Mouse (Mus musculus) hindbrain, embryonic 12.5 days (tissue): Measurements from ENCODE around the gene Cwc22. TPM values are rescaled to one million over a fixed set of nuclear protein-coding genes. Genes with fewer than 3 reads are reported as not detected.

Source experiments
- ATAC-seq: fragments of 200-750 bp; cut with Nextera tagmentation; 2 replicates; pipeline ENCODE4 v1.8.0; 2017; ENCODE audit warnings: moderate TSS enrichment; ENCODE audit not compliant: low FRiP score
- H3K27ac ChIP-seq: fragments of 300-500 bp; sonication (generic); 2 replicates; pipeline ENCODE4 v1.5.1; 2016; ENCODE audit warnings: mild to moderate bottlenecking
- H3K27me3 ChIP-seq: fragments of 300-500 bp; sonication (generic); 2 replicates; pipeline ENCODE4 v1.6.1; 2016; ENCODE audit warnings: mild to moderate bottlenecking
- H3K36me3 ChIP-seq: fragments of 300-500 bp; sonication (generic); 2 replicates; pipeline ENCODE4 v1.6.1; 2016; ENCODE audit warnings: mild to moderate bottlenecking
- H3K4me1 ChIP-seq: fragments of 300-500 bp; sonication (generic); 2 replicates; pipeline ENCODE4 v1.6.1; 2016
- H3K4me2 ChIP-seq: fragments of 300-500 bp; sonication (generic); replicated peaks from 2 replicates; pipeline ENCODE4 v1.6.1; 2016; ENCODE audit warnings: mild to moderate bottlenecking
- H3K4me3 ChIP-seq: fragments of 300-500 bp; sonication (generic); 2 replicates; pipeline ENCODE4 v1.5.1; 2016; ENCODE audit warnings: mild to moderate bottlenecking
- H3K9ac ChIP-seq: fragments of 300-500 bp; sonication (generic); 2 replicates; pipeline ENCODE4 v1.6.1; 2016; ENCODE audit warnings: mild to moderate bottlenecking, moderate library complexity
- H3K9me3 ChIP-seq: fragments of 300-500 bp; sonication (generic); replicated peaks from 2 replicates; pipeline ENCODE4 v1.6.1; 2016; ENCODE audit warnings: mild to moderate bottlenecking
- WGBS: fragments of 180-500 bp; shearing (Covaris S2); methylation state at CpG from one replicate; pipeline ENCODE4 v1.1.7; 2016; 5-methylcytosine and 5-hydroxymethylcytosine counted together
- polyA plus RNA-seq: library from polyadenylated mRNA; unstranded; fragments of >200 nt; fragmentation: Nextera tagmentation; extraction: Ambion mirVana; gene quantifications from 2 replicates; pipeline ENCODE4 v1.2.1, GENCODE M21; 2016

Gene Cwc22
- polyA plus RNA-seq, 1 experiment from 2014 or later, result 30.3 TPM

DNA sequence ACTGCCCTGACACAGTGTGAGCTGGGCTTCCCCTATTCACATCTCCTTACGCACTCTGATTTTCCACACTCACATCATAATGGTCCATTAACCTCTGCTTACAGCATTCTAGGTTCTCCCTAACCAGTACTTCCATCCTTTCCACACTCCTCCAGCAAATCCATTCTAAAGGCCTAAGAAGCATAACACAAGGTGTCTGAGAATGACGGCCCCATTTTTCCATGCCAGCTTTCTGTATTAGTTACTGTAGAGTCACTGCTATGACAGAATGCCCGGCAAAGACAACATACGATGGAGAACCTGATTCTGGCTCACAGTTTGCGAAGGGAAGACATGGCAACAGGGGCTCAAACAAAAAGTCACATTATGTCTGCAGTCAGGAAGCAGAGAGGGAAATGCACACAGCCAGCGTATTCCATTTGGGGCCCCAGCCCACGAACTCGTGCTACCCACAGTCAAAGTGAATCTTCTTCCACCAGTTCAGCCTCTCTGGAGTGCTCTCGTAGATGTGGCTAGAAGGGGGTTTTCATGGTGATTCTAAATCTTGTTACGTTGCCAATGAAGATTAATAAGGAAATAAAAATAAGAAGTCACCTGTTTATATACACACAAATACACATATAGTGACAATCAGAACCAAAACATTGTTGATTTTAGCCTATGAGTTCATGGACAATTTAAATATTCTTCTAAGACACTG, 68.9 kb downstream of the Cwc22 start:
- no peak for ATAC-seq
- H3K4me2 ChIP-seq, result no peak overlapping the region
- H3K4me1 ChIP-seq, result no peaks in the 10 kb centered on the region
- no peaks in the 10 kb centered on the region for H3K27me3 ChIP-seq
- H3K9ac ChIP-seq, result no peak overlapping the region
- no peaks in the 10 kb centered on the region for H3K36me3 ChIP-seq
- 87% methylated on average over 10 of the region's 10 CpGs for WGBS
- no peaks in the 10 kb centered on the region for H3K9me3 ChIP-seq
- H3K4me3 ChIP-seq, result no peak overlapping the region
- H3K27ac ChIP-seq, result no peak overlapping the region

DNA sequence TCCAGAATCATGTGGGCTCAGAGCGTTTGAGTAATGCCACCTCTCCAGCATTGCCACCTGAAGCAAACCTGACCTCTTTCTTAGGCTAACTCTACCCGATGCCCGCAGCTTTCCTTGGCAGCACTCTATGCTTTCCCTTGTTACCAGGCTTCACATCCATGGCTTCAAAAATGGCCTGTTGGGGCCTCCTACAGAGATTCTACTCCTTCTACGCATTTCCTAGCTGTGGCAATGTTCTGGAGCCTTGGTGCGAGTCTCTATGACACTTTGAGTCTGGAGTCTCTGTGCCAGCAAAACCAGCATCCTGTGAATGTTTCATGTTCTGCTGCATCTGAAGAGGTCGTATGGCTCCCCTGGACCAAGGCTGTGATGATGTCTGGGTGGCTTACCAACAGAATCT, 69.8 kb downstream of the Cwc22 start:
- Histone ChIP-seq H3K4me3 (no peak overlapping the region), H3K4me1 (no peaks in the 10 kb centered on the region), H3K27me3 (no peaks in the 10 kb centered on the region), H3K36me3 (no peaks in the 10 kb centered on the region), H3K9ac (no peak overlapping the region), H3K9me3 (no peaks in the 10 kb centered on the region), H3K4me2 (no peak overlapping the region), H3K27ac (no peak overlapping the region)
- 89% methylated on average over 6 of the region's 6 CpGs for WGBS
- no peak for ATAC-seq

- no peak overlapping the region for H3K27ac ChIP-seq
- no peaks in the 10 kb centered on the region for H3K9me3 ChIP-seq
- H3K9ac ChIP-seq, result no peak overlapping the region
- WGBS, result 95% methylated on average over 4 of the region's 4 CpGs
- no peaks in the 10 kb centered on the region for H3K36me3 ChIP-seq
- ATAC-seq, result no peak
- no peak overlapping the region for H3K4me3 ChIP-seq
- no peaks in the 10 kb centered on the region for H3K4me1 ChIP-seq
- H3K27me3 ChIP-seq, result no peaks in the 10 kb centered on the region
- no peak overlapping the region for H3K4me2 ChIP-seq
Measured at GRCm38 (mm10) chr2:77875516-77875915, 70.7 kb downstream of the Cwc22 start.

DNA sequence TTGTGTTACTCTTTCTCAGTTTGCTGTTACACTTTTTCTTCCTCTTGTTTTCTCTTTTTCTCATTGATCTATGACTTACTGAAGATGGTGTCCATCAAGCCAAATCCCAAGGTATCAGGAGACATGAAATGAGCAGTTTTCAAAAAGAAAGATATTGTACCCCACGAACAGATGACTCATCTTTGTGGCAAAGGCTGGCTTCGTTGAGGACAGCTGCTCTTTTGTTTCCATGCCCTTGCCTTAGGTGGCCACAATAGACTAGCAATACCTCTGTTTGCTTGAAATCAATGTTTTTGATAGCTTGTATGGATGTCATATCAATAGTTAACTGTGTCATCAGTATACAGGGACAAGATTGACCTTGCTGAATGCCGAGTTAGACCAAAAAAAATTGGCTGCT, 71.5 kb downstream of the Cwc22 start:
- WGBS, result 80% methylated on average over 3 of the region's 3 CpGs
- Histone ChIP-seq H3K36me3 (no peaks in the 10 kb centered on the region), H3K27me3 (no peaks in the 10 kb centered on the region), H3K27ac (no peak overlapping the region), H3K4me2 (no peak overlapping the region), H3K9me3 (no peaks in the 10 kb centered on the region), H3K9ac (no peak overlapping the region), H3K4me1 (no peaks in the 10 kb centered on the region), H3K4me3 (no peak overlapping the region)
- no peak for ATAC-seq

DNA sequence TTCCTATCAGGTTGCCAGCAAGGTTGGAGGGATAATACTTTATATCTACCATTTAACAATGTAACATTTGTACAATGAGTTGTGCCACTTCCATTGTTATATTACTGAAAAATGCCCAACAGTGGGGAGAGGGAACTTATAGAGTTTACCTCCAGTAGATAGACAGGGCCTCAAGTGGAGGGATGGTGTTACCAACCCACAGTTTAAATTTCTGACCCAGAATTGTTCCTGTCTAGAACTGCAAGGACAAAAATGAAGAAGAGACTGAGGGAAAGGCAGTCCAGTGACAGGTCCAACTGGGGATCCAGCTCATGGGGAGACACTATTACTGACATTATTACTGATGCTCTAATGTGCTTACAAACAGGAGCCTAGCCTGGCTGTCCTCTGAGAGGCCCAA, 72.4 kb downstream of the Cwc22 start:
- Histone ChIP-seq H3K27me3 (no peaks in the 10 kb centered on the region), H3K36me3 (no peaks in the 10 kb centered on the region), H3K27ac (no peak overlapping the region), H3K4me2 (no peak overlapping the region), H3K4me1 (no peaks in the 10 kb centered on the region), H3K9me3 (no peaks in the 10 kb centered on the region), H3K9ac (no peak overlapping the region), H3K4me3 (no peak overlapping the region)
- ATAC-seq, result no peak

DNA sequence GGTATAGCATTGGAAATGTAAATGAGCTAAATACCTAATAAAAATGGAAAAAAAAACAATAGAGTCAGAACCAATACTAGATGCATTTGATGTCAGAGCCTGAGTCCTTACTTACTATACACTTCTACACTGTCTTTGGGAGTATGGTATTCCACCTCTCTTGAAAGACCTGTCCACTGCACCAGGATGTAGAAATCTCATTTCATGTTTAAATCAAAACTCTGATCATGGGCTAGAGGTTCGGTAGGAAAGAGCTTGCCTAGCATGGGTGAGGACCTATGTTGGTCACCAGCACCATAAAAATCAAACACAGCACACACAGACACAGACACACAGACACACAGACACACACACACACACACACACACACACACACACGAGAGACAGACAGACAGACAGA, 73.5 kb downstream of the Cwc22 start:
- Histone ChIP-seq H3K4me2 (no peak overlapping the region), H3K27ac (no peak overlapping the region), H3K4me1 (no peaks in the 10 kb centered on the region), H3K27me3 (no peaks in the 10 kb centered on the region), H3K36me3 (no peaks in the 10 kb centered on the region), H3K9me3 (no peaks in the 10 kb centered on the region), H3K4me3 (no peak overlapping the region), H3K9ac (no peak overlapping the region)
- no peak for ATAC-seq
- WGBS, result 75% methylated on average over 2 of the region's 2 CpGs

- no peak overlapping the region for H3K4me2 ChIP-seq
- no peak overlapping the region for H3K4me3 ChIP-seq
- no peak for ATAC-seq
- no peak overlapping the region for H3K9ac ChIP-seq
- no peaks in the 10 kb centered on the region for H3K36me3 ChIP-seq
- H3K27ac ChIP-seq, result no peak overlapping the region
- H3K27me3 ChIP-seq, result no peaks in the 10 kb centered on the region
- H3K9me3 ChIP-seq, result no peaks in the 10 kb centered on the region
- H3K4me1 ChIP-seq, result no peaks in the 10 kb centered on the region
Measured at GRCm38 (mm10) chr2:77871146-77871545, 75.0 kb downstream of the Cwc22 start.

DNA sequence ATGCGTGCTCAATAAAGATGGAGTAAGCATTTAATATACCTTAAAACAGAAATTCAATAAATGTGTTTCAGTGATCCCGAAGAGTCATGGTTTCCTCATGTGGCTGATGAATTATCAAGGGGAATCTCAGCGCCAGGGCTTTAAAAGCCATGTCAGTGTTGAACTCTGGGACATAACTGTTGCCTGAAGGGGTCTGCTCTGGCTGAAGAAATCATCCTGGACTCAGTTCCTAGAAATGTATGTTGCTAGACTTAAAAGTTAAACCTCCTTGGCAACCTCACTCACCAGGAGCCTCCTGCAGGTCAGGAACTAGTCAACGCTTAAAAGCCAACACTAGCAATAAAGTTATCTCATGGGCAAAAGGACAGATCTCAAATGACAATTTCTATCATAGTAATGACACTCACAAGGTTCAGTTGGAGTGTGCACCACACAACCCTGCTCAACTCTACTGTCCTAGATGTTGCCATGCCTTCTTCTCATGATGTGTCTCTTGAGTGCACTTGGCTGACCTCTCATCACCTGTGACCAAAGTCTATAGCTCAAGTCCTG, 76.4 kb downstream of the Cwc22 start:
- H3K4me3 ChIP-seq, result no peak overlapping the region
- H3K9ac ChIP-seq, result no peak overlapping the region
- WGBS, result 86% methylated on average over 4 of the region's 4 CpGs
- no peak overlapping the region for H3K27ac ChIP-seq
- H3K27me3 ChIP-seq, result no peaks in the 10 kb centered on the region
- no peaks in the 10 kb centered on the region for H3K9me3 ChIP-seq
- ATAC-seq, result no peak
- no peaks in the 10 kb centered on the region for H3K36me3 ChIP-seq
- H3K4me1 ChIP-seq, result no peaks in the 10 kb centered on the region
- no peak overlapping the region for H3K4me2 ChIP-seq

DNA sequence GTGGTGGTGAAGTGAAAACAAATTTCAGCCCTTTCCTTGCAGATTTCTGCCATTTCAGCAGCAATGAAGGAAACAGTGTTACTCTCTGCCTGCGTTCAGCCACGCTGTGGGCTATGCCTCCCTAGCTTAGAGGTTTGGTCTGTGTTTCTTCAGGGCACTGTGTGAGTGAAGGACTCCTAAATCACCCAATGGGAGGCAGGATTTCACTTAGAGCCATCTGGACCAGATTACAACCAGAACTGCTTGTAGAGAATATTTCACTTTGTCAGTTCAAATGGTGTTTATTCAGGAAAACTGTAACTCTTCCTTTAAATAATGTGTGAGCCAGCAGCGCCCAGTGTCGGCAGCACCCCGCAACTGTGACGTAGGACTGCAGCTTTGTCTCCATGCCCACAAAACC, 82.2 kb downstream of the Cwc22 start:
- Histone ChIP-seq H3K9me3 (no peaks in the 10 kb centered on the region), H3K4me1 (no peaks in the 10 kb centered on the region), H3K27me3 (no peaks in the 10 kb centered on the region), H3K9ac (no peak overlapping the region), H3K36me3 (no peaks in the 10 kb centered on the region), H3K27ac (no peak overlapping the region), H3K4me2 (peak overlapping the region; percentile 8; the same call in 1 of the 2 replicates), H3K4me3 (no peak overlapping the region)
- 78% methylated on average over 6 of the region's 6 CpGs for WGBS
- no peak for ATAC-seq

DNA sequence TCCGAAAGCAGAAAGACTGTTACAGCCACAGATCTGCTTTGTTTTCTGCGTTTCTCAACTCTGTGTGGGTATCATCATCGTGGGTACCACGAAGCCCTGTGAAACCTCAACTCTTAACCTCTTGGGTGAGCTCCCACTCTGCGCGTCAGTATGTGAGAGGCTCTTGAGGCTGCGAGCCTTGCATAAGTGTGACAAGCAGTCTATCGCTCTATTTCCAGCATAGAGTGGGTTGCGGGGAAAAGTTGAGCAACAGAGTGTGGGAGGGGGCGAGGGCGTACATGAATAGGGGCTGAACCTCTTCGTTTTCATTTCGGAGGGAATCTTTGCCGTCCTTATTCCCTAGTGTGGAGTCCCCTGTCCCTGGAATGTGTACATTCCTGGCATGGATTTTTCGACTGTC, 82.7 kb downstream of the Cwc22 start:
- Histone ChIP-seq H3K27ac (no peak overlapping the region), H3K9me3 (no peaks in the 10 kb centered on the region), H3K27me3 (no peaks in the 10 kb centered on the region), H3K4me2 (peak overlapping the region; percentile 8; the same call in 1 of the 2 replicates), H3K4me3 (no peak overlapping the region), H3K9ac (no peak overlapping the region), H3K36me3 (no peaks in the 10 kb centered on the region), H3K4me1 (no peaks in the 10 kb centered on the region)
- 72% methylated on average over 15 of the region's 15 CpGs for WGBS
- ATAC-seq, result no peak

GRCm38 (mm10) chr2:77841464-77841863, 104.7 kb downstream of the Cwc22 start:
- Histone ChIP-seq H3K4me3 (no peak overlapping the region), H3K9ac (no peak overlapping the region), H3K27me3 (no peaks in the 10 kb centered on the region), H3K27ac (no peak overlapping the region), H3K9me3 (no peaks in the 10 kb centered on the region), H3K36me3 (no peaks in the 10 kb centered on the region), H3K4me2 (no peak overlapping the region), H3K4me1 (no peaks in the 10 kb centered on the region)
- no peak for ATAC-seq
- WGBS, result 59% methylated on average over 6 of the region's 6 CpGs

GRCm38 (mm10) chr2:77839587-77839986, 106.6 kb downstream of the Cwc22 start:
- Histone ChIP-seq H3K27me3 (no peaks in the 10 kb centered on the region), H3K36me3 (no peaks in the 10 kb centered on the region), H3K4me2 (no peak overlapping the region), H3K9ac (no peak overlapping the region), H3K4me3 (no peak overlapping the region), H3K4me1 (no peaks in the 10 kb centered on the region), H3K9me3 (no peaks in the 10 kb centered on the region), H3K27ac (no peak overlapping the region)
- WGBS, result 92% methylated on average over 17 of the region's 17 CpGs
- ATAC-seq, result no peak

GRCm38 (mm10) chr2:77838688-77839087, 107.5 kb downstream of the Cwc22 start:
- H3K9me3 ChIP-seq, result no peaks in the 10 kb centered on the region
- ATAC-seq, result no peak
- H3K4me2 ChIP-seq, result no peak overlapping the region
- H3K27me3 ChIP-seq, result no peaks in the 10 kb centered on the region
- no peak overlapping the region for H3K4me3 ChIP-seq
- no peaks in the 10 kb centered on the region for H3K36me3 ChIP-seq
- WGBS, result 100% methylated on average over 1 of the region's 1 CpGs
- H3K27ac ChIP-seq, result no peak overlapping the region
- H3K9ac ChIP-seq, result no peak overlapping the region
- no peaks in the 10 kb centered on the region for H3K4me1 ChIP-seq
